17 mouse cellular contexts compared by ENCODE assay signal in genomic region chr9:50374666-50375065, GRCm38 (mm10). TPM values are rescaled to one million over a fixed set of nuclear protein-coding genes. Genes with fewer than 3 reads are reported as not detected.
A peak's percentile ranks its signal among the peaks of the same experiment; 100 is the strongest.
DNase-seq lines count a peak whose midpoint lies in the region; ATAC-seq and TF ChIP-seq lines count a peak whose summit lies in the region.
"Had no signal": no experiment of that assay in that cellular context is flagged by ENCODE, and none has a peak within 500 bp of the region (broad histone marks: within the 10 kb centered on the region; RNA-seq: fewer than 3 reads in every experiment).

No protein-coding gene starts in this region.

- ATAC-seq in midbrain, embryonic 13.5 days = no peak
- ATAC-seq: midbrain, embryonic 15.5 days had no signal

- peaks cover 4% of the 10 kb centered on the region; the same call in 1 of the 2 replicates for H3K4me1 ChIP-seq in midbrain, embryonic 13.5 days (replicated peaks)
- H3K4me1 ChIP-seq: embryonic facial prominence, embryonic 13.5 days; heart, embryonic 13.5 days had no signal

- 84% methylated on average over 5 of the region's 5 CpGs for WGBS in midbrain, embryonic 13.5 days

- H3K27me3 ChIP-seq in midbrain, embryonic 13.5 days = no peaks in the 10 kb centered on the region
- H3K27me3 ChIP-seq: CH12.LX; embryonic facial prominence, embryonic 13.5 days; heart, embryonic 13.5 days; hindbrain, embryonic 12.5 days; midbrain, embryonic 15.5 days; neural tube, embryonic 12.5 days had no signal

- H3K9me3 ChIP-seq in midbrain, embryonic 13.5 days = 0 out of 2 replicates have a peak, but pooled peaks cover 3% of the 10 kb centered on the region
- H3K9me3 ChIP-seq: embryonic facial prominence, embryonic 13.5 days; heart, embryonic 13.5 days; hindbrain, embryonic 12.5 days; midbrain, embryonic 15.5 days; neural tube, embryonic 12.5 days had no signal

- H3K4me2 ChIP-seq in midbrain, embryonic 13.5 days (replicated peaks) = no peak overlapping the region
- H3K4me2 ChIP-seq: embryonic facial prominence, embryonic 13.5 days; heart, embryonic 13.5 days; hindbrain, embryonic 12.5 days; midbrain, embryonic 15.5 days; neural tube, embryonic 12.5 days had no signal

- TF ChIP-seq CTCF in layer of hippocampus, adult 2 months (conservative IDR thresholded peaks at IDR 0.05) = no peak
- no peak for TF ChIP-seq CTCF in gastrocnemius, adult 2 months (IDR thresholded peaks at IDR 0.05)

- no peaks in the 10 kb centered on the region for H3K36me3 ChIP-seq in midbrain, embryonic 13.5 days
- H3K36me3 ChIP-seq: embryonic facial prominence, embryonic 13.5 days; heart, embryonic 13.5 days; hindbrain, embryonic 12.5 days; midbrain, embryonic 15.5 days; neural tube, embryonic 12.5 days had no signal

- peak overlapping the region; percentile 82 for H3K27ac ChIP-seq in layer of hippocampus, adult 2 months
- no peak overlapping the region for H3K27ac ChIP-seq in gastrocnemius, adult 2 months
- H3K27ac ChIP-seq in midbrain, embryonic 13.5 days = no peak overlapping the region
- H3K27ac ChIP-seq: embryonic facial prominence, embryonic 13.5 days; heart, embryonic 13.5 days; hindbrain, embryonic 12.5 days; liver, embryonic 14.5 days; midbrain, embryonic 15.5 days; neural tube, embryonic 12.5 days had no signal

- no peak overlapping the region for H3K9ac ChIP-seq in midbrain, embryonic 13.5 days (replicated peaks)
- H3K9ac ChIP-seq: embryonic facial prominence, embryonic 13.5 days; heart, embryonic 13.5 days; hindbrain, embryonic 12.5 days; liver, embryonic 14.5 days; midbrain, embryonic 15.5 days; neural tube, embryonic 12.5 days had no signal

- no peak overlapping the region for H3K4me3 ChIP-seq in layer of hippocampus, adult 2 months
- no peak overlapping the region for H3K4me3 ChIP-seq in gastrocnemius, adult 2 months
- H3K4me3 ChIP-seq in midbrain, embryonic 13.5 days (replicated peaks) = no peak overlapping the region
- H3K4me3 ChIP-seq: embryonic facial prominence, embryonic 13.5 days; heart, embryonic 13.5 days; hindbrain, embryonic 12.5 days; midbrain, embryonic 15.5 days; neural tube, embryonic 12.5 days had no signal

- intact Hi-C loops in gastrocnemius, adult 2 months (cut with DNase I) = no loop called here

- DNase-seq in layer of hippocampus, adult 2 months (ENCODE audit: low spot score in 2 of 2) = peak; percentile 58 to 74
- DNase-seq in layer of hippocampus, postnatal 10 days (ENCODE audit: low spot score in 2 of 2) = no peak
- peak; percentile 41 to 55 for DNase-seq in frontal cortex, adult 2 months (ENCODE audit: extremely low spot score in 1 of 2, low spot score in 1 of 2)
- DNase-seq in layer of hippocampus, postnatal 14 days (ENCODE audit: low spot score in 2 of 2) = peak; percentile 23 to 54
- DNase-seq in right cerebral cortex, adult 2 months (ENCODE audit: low spot score in 2 of 2) = peak; percentile 58 to 60
- no peak for DNase-seq in gastrocnemius, adult 2 months
- no peak for DNase-seq in spleen, postnatal 36 days (ENCODE audit: low spot score in 2 of 2)
- DNase-seq: kidney, adult 18-20 months; lung, postnatal 4 days had no signal

RNA-seq across cellular contexts. Expression of gene Rpl10-ps3, which starts 29.9 kb away (rescaled TPM):
- 100 to 1,000 TPM; 398 TPM for total RNA-seq in layer of hippocampus, adult 2 months (2021)
- 100 to 1,000 TPM; 384 to 390 TPM for total RNA-seq in layer of hippocampus, postnatal 10 days (2021)
- 37.9 and 78.2 TPM in 2 replicates for polyA plus RNA-seq in frontal cortex, adult 2 months (2012; rRNA removed)
- total RNA-seq in layer of hippocampus, postnatal 14 days (2021) = 100 to 1,000 TPM; 337 to 345 TPM
- 100 to 1,000 TPM; 492 to 547 TPM for total RNA-seq in gastrocnemius, adult 2 months (2021)
- polyA plus RNA-seq in midbrain, embryonic 13.5 days (2015; fragmentation: Nextera tagmentation; extraction: Ambion mirVana) = 124 and 143 TPM in 2 replicates

Comparison
In these comparisons a context has a peak if more than half of its experiments do, and no peak if none do; other contexts are left out.
1. DNase-seq: peak in layer of hippocampus, adult 2 months (2 of 2), frontal cortex, adult 2 months (2 of 2), layer of hippocampus, postnatal 14 days (2 of 2) and right cerebral cortex, adult 2 months (2 of 2); none in layer of hippocampus, postnatal 10 days (0 of 2), gastrocnemius, adult 2 months (single experiment) and spleen, postnatal 36 days (0 of 2).